Mouse (Mus musculus): ENCODE measurements at regions not wholly inside any gene's neighbourhood (a gene's known extent, or its start where the extent isn't known, plus 50 kb on each side); places are given as distances from the start of the nearest gene placed in this dataset.

DNA sequence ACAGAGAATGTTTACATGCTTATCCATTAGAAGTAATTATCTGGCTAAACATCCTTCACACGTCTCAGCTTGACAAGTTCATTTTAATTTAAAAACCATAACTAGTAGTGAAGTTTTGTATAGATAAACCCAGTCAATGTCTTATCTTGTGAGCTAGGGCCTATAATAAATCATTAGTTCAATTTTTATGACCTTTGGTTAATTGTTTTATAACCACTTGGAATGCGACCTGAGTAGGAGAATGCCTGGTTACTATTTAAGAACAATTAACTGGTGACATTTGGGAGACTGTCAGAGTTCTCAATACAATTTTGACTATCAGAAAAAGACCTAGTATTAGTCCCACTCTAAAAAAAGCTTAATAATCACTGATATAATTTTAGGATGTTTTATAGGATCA lies 813.6 kb downstream of the Gm9008 start:
- DNase-seq (ENCODE audit: low read depth, low spot score), result no peak

DNA sequence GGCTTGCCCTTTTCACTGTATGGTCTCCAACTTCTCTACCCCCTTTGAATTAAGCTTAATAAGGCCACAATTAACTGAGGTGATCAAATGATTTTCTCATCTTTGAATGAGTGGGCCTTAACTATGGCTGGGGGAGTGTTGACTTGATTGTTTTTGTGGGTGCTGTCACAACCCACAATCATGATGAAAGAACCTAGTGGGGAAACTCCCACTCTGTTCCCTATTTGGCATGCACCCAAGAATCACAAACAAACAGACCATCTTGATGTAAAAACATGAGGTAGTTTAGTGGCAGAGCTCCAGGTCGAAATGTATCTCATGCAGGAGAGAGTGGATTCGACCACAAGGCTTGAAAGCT lies 853.2 kb downstream of the Gm9008 start:
- no peak for DNase-seq (ENCODE audit: low read depth, low spot score)

DNA sequence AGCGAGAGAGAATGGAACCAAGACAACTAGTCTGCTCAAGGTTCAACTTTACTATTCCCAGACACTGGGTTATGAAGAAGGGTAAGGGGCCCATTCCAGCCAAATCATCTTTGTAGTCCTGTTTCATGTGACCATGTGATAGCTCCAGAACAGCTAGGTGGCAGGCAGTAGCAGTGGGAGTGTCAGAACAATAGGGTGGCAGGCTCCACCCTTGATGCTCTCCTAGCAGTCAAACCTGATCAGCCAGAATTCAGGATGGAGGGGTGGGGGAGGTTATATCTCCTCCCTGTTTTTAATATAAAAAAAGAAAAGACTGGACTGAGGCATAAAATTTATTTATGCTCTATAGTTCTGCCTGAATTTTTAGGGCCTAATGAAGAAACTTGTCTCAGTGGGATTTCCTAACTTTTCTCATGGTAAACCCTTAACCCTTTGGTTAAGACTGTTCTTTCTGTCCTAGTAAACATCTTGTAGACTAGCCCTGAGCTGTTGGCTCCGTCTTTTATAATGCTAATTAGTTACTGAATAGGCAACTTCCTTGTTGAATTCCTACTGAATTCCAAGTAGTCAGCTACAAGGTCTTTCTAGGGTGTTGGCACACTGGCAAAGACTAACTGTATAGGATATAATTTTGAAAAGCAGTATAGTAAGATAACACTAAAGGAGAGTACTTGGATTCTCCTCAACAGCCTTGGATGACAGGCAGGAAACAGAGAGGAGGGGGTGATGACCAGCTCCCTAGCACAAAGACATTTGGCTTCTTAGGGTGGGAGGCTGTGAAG lies 853.8 kb downstream of the Gm9008 start:
- no peak for DNase-seq (ENCODE audit: low read depth, low spot score)

DNA sequence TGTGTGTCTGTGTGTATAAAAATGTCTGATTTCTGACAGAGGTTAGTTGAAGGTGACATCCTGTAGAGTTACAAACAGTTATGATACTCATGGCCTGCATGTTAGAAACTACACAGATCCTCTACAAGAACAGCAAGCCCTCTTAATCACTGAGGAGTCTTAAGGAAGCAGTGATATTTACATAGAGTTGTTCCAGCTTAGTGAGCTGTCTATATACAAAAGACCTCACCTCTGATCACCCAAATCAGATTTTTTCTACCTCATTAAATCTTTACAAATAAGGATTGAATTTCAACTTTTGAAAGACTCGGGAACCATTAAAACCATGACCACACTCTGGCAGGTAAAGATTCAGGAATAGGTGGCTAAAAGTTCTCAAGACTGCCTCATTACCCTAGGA lies 861.5 kb downstream of the Gm9008 start:
- DNase-seq (ENCODE audit: low read depth, low spot score), result no peak

DNA sequence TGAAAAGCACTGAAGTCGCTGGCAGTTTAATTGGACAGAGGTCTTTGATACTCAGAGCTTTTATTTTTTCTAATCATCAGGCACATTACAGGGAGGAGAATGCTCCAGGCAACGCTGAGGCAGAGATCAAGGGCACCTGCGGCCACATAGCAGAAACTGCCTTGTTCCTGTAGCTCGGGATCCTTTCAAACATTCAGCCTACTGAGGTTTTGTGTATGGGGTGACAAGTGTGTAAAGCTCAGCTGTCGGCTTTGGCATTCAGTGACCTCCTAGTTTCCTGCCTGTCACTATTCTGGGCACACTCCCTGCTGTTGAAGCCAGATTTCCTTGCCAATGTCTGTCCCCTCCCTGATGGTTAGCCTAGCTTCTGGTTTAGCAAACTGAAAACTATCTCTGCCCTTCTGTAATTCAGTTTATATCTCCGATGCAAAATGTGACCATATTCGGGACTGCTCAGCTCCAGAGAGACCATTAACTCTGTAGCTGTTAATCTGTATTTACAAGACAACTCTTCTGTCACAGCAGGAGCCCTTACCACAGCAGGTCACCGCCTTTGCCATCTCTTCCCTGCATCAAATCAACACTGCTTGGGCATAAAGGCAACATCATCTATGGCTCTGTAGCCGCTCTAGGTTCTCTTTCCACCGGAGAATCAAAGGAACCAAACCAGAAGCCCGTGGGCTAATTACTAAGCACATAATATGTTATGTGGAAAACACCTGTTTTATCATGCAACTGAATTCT lies 894.9 kb downstream of the Gm9008 start:
- DNase-seq (ENCODE audit: low read depth, low spot score), result peak; percentile 3

DNA sequence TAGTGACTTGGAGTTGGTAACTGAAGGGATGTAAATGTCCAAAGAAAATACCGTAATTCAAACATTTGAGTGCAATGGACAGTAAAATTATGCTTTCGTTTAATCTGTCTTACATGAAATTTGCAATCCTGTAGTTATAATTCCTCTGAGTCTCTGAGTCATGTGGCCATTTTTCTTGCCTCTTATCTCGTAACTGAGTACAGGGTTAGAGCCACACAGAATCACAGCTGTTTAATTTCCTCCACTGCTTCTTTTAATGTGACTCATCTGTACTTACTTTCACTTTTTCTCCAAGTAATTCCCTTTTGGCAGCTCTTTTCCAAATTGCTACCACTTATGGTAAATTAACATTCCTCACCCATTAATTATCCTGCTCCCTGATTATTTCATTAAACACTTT lies 939.2 kb downstream of the Gm9008 start:
- no peak for DNase-seq (ENCODE audit: low read depth, low spot score)

DNA sequence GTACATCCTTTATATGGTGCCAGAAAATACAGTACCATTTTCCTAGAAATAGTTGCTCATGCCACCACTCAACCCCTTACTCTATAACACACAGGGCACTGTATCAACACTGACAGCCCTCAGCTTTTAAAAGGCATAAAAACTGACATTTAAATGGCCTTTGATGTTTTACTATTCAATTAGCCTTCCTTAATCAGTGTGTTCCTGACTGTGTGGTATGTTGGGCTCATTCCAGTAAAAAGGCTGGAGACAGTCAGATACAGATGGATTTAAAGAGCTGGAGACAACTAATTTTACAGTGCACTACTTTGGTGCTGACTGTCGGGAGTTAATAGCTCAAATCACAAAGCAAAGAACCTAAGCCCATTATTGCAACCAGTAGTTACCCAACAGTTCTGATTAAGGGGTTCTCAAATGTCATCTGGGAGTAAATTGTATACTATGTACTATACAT lies 955.3 kb downstream of the Gm9008 start:
- no peak for DNase-seq (ENCODE audit: low read depth, low spot score)

DNA sequence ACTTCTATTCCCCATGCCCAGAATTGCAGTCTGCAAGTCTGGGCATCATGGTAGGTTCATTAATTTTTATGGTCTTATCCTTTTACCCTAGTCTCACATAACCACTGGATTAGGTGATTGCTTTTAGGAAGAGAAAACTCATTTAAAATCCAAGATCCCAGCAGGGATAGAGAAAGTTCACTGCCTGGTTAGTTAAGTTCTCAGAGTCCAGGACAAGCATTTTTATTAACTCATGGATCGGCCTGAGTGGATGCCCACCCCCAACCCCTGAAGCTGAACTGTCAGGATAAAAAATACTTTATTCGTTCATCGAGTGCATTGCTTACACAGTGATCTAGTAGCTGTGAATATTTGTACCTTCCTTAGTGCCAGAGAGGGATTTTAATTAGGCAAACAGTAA lies 957.9 kb downstream of the Gm9008 start:
- no peak for DNase-seq (ENCODE audit: low read depth, low spot score)

All from skeletal muscle tissue, adult 2 months (tissue).